Mouse (Mus musculus): ENCODE data around the gene Cachd1.

Cachd1 gene

DNA sequence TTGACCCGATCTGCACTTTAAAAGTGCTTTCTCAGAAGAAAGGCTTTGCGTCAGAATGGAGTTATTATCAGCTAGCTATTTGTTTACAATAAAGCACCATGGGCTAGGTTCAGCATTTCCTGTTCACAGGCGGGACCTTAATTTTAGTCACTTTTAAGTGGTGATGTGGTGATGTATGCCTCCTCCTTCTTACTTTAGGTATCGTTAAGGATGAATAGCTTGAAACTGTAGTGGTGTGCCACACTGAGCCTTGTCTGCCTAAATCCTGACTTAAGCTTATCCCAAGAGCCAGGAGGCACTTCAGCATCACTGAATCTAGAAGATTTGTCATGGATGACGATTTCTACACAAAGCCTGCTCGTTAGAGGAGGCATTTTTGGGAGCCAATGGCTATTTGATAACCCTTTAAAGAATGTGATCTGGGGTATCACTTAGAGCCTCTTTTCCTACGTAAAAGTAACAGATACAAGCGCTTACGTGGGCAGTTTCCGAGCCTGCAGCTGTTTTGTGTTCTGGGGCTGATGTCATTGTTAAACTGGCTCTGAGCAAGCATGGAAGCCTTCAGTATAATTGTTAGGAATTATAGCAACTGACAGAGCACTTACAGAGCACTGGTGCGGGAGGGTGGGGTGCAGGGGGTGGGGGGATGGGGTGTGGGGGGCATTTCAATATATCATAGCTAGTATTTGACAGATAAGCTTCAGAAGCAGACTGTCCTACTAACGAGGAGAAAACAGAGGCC lies 89.7 kb downstream of the Cachd1 start:
- no peak for DNase-seq (ENCODE audit: low spot score)

DNA sequence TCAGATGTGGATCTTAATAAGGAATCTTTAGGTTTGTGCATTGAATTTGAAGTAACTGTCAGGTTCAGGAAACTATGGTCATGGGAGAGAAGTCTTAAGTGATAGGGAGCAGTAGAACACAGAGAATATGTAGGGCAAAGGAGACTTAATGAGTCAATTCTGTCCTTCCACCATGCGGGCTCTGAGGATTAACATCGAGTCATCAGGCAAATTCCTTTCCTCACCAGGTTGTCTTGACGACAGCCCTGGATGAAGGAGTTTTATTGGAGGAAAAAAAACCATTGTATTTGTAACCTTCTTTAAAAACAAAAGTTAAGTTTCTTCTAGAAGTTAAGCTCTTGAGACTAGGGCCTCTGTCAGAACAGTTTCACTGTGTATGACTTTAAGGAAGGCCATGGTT lies 100.9 kb downstream of the Cachd1 start:
- DNase-seq (ENCODE audit: low spot score): no peak

DNA sequence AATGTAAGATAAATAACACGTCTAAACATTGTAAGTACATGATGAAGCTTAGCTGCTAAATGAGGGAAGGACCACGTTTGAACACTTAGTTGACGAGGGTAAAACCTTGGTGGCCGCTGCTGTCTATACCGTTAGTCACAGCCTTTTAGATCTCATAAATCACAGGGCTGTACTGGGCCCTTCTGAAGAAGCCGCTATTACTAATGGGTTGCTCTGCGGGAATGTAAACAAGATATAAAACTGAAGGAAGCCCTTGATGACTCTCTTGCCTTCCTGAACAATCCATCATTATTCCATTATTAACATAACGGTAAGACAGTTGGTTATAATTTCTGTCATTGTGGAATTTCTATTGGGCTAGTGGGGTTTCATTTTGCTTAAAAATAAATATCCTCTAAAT lies 102.9 kb downstream of the Cachd1 start:
- DNase-seq (ENCODE audit: low spot score): no peak

DNA sequence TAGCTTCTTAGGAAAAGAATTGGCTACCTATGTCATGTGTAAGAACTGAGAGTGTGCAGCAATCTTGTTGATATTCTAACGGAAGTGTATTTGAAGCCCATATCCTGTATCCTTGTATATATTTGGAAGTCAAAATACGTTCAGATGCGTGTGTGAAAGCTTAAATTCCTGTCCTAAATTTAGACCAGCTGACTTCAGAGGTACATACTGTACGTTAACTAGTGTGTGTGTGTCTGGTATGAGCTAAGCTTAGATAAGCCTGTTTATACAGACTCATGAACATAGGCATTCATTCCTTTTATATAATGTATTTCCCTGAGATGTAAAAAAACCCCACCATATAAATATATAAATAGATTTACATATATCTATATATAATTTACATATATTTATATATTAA lies 103.6 kb downstream of the Cachd1 start:
- DNase-seq (ENCODE audit: low spot score): no peak

DNA sequence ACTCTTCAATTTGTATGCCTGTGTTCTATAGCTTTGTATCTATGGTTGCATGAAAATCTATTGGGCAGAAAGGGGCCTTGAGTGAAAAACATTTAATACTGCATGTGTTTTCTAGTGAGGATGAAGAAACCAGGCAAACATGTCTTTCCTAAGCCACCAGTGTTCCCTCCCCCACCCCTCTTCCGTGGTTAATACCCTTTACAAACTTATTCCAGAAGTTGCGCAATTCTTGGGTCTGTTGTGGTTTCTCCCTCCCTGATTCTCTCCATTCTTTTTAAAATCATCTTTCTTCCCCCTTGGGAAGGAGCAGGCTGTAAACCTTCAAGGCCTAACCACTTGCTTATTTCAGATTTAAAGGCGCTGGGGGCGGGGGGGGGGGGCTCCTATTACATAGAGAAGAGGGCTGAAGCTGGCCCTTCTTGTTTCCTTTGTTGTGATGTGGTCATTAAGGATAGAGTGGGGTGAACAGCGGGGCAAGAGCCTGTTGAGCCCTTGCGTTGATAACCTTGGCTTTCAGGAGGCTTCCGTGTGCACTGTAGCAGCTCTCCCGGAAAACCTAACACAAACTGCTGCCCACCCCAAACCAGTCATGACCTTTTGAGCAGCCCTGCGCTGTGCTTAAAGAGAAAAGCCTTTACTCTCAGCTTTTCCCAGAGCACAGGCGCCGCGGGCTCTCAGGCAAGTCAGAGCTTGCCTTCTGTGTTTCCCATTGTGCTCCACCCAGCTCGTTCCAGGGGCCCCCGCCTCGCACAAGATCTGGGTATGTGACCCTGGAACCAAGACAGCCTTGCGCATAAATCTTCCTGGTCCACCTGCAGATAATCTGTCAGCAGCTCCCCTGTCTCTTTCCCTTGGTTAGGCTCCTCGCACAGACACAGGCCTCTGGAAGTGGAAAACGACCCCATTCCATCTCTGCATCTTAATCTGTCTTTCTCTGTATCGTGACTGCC lies 109.6 kb downstream of the Cachd1 start:
- DNase-seq (ENCODE audit: low spot score): no peak

DNA sequence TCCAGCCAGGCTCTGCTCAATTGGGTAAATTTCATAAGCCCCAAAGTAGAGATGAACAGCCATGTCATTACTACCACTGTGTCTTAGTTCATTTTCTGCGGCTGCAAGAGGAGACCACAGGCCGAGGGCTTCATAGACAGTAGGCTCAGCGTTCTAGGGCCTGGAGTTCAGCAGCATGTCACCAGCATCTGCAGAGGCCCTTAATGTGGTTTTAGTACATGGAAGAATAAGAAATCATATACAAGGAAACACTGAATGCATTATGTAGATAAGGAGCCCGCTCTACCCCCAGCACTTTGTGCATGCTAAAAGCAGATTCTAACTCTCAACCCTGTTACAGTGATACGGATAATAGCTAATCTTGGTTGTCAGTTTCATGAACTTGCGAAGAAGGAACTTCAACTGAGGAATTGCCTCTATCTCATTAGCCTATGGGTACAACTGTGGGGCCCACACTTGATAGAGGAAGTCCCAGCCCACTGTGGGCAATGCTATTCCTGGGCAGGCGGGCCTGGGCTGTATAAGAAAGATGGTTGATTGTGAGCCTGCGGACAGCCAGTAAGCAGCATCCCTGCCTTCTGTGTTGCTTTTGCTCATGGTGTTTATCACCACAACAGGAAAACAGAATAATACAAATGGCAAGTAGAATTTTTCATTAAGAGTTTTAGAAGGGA lies 110.4 kb downstream of the Cachd1 start:
- no peak for DNase-seq (ENCODE audit: low spot score)

DNA sequence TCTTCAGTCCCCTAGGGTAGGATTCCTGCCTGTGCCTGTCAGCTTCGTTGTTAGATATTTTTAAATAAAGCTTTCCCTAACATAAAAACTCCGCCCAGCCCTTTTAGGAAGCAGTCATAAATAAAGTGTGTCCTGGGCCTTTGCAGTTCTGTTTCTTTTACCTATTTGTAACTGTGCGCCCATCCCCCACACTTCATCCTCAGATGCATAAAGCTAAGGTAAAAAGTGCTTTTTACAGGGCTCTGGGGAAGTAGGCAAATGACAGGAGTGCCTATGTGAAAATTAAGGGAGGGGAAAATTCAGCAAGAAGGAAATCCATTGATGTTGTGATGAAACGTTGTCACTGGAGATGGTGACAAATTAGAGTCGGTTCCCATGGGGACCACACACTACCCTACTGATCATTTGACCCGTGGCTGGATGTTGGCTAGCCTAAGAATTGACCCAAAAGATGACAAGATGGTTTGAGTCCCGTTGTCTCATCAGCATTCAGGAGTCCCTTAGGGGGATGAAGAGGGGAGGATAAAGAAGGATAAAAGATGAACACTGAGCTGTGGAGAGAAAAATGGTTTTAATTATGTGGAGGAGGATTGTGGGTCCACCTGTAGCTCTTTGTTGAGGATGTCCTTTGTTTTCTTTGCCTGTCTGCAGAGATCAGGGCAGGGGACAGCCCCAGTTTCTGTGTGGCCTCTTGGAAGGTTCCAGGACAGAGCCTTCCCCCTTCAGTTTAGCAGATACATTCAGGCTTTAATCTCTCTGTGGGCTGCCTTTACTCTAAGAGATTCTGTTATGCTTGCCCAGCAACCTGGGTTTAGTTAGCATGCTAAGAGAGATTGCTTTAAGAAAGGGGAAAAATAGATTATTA lies 113.9 kb downstream of the Cachd1 start:
- no peak for DNase-seq (ENCODE audit: low spot score)

DNA sequence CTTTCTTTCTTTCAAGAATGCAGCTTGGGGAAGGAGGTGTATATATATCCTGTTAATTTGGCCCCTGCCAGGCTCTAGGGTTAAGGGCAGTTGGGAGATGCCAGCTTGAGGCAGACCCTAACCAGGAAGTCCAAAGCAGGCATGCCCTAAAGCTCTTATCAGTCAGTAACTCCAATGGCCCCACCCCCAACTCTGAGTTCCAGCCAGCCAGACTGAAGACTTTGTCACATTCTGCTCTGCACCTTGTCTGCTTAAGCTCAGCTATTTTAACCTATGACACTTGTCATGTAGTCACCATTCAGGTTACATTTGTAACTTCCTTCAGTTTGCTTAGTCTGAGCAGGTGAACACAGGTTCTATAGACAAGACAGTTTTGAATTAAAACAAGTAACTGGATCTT lies 117.3 kb downstream of the Cachd1 start:
- DNase-seq (ENCODE audit: low spot score): no peak

DNA sequence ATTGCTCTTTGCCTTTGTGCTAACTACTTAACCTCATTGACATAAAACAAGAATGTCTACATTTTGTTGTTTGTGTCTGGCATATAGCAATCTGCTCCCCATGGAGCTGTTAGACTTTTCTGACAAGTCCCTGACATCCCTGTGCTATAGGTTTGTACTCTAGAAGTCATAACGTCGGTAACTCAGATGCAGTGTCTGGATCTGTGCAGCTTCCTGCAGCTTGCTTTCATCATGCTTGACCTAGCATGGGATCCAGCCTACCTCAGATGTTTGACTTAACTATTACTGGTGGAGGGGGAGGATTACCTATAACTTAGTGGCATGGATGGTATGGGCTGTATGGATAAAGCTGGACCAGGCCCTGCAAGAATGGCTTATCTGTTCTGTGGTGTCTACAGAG lies 117.7 kb downstream of the Cachd1 start:
- DNase-seq (ENCODE audit: low spot score): no peak

DNA sequence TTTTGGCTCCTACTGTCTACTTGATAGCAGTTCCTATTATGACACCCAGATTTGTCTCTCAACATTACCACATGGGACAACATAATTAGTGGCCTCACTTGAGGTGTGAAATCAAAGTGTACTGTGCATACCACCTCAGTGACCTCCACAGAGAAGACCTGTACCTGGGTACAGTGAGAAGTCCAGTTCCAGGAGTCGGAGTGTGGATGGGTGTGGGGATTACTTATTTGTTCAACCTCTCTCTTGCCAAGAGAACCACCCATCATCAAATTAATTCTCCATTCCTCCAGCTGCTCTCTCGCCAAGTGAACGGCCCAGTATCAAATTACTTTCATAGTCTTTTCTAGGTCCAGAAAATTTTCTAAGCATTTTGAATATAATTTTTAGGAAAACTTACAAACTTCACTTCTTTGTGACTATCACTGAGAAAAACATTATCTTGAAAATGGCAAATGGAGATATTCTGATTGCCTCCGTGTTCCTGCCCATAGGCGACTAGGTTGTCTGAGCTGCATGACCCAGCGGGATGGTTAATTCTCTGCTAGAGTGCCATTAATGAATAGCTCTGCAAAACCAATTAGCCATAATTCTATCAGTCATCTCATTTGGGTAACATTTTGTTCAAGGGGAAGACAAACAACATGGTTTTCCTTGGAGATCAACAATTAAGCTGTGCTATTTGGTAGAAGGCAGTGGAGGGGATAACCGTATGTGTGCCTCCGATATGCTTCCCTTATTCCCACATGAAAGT lies 120.0 kb downstream of the Cachd1 start:
- no peak for DNase-seq (ENCODE audit: low spot score)

DNA sequence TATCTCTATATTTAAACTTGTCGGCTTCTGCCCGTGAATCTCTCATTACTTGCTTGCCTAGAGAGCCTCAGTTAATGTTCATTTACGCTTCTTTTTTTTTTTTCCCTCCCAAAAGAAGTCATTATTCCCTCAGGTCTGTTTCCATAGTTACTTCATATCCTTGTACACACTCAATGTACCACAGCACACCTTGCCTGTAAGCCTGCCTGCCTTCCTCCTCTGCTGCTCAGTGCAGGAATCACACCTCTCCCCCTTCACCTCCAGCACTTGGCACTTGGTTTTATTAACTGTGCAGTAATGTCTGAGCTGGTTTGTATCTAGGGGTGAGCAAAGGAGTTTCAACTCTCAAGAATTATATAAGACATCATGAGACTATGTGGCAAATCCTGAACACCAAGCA lies 121.5 kb downstream of the Cachd1 start:
- DNase-seq (ENCODE audit: low spot score): no peak

DNA sequence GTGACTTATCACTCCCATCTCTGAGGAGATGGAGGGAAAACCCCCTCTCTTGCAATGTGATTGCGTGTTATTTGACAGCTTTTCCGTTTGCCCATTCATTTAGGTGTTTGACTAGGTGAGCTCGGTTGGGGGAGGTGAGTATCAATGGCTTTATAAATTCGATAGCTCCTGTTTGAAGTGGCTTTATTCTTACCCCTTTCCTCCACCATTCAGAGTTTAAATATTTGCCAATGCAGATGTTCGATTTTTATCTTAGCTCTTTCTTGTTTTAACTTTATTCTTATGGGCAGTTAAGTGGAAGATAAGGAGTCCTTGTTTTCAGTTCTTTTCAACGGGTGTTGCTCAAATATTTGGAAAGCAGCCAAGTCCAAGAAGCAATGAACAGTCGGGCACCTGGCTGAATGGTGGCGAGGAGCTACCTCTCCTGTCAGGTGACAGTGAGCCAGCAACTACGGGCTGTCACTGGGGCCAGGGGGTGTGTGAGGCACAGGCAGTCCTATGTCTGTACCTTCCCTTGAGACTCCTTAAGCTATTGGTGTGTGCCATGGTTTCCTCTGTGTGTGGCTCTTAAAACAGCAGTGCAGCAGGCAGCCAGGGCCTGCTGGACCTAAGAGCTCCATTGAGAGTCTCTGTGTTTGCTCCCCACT lies 133.3 kb downstream of the Cachd1 start:
- DNase-seq (ENCODE audit: low spot score): peak; percentile 7

DNA sequence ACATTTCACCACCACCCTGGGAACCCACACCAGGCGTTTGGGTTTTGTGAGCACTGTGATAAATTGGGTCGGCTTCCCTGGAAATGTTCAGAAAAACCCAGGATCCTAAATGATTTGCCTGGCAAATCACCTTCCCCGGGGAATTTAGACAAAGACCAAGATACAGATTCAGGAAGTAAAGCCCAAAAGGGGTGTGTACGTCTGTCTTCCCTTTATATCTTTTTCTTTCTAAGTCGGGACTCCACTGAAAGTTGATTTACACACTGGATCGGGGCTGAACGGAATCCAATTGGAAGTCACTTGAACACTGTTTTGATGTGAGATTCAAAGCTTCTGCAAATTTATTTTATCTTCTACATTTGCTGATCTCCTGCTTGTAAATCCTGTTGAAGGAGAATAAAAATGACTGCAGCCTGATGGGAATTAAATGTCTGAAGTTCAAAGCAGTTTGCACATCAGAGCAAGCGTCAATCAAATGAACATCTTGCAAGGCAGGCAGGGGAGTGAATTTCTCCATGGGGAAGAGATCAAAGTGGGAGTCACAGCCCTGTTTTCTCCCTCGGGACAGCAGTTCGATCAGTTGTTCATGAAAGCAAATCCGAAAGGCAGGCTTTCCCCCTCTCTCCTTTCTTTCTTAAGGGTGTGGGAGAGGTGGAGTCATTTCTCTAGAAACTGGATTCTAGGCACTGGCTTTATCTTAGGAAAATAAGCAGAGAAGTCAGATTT lies 134.3 kb downstream of the Cachd1 start:
- DNase-seq (ENCODE audit: low spot score): no peak

DNA sequence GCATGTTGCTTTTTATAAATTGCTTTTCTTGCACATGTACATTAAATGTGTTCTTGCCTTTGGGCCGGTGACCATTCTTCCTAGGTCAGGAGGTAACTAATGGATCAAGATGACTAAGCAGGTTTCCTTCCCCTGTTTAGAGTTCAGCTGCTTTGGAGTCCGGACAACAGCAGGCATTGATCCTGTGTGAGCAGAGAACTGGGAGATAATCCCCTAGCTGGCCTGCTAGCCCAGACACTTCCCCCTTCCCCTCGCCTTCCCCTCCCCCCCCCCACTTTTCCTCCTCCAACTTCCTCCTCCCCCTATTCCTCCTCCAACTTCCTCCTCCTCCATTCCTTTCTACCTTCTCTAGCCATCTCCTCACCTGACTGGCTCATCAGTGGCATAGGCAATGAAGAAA lies 135.2 kb downstream of the Cachd1 start:
- no peak for DNase-seq (ENCODE audit: low spot score)

DNA sequence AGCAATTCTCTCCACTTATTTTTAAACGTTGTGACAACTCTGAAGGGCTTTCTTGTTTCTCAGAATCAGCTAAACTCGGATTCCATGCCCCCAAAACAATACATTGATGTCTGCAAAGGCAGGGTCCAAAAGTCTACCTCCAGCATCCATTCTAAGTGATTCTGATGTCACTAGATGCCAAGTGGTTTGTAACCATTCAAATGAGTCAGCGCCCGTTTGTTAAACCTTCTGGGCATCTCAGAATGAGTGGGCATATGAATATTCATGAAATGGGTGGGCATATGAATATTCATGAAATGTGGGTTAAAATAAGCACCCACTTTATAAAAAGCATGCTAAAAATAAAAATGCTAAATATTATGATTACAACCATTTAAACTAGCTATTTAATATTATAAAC lies 137.2 kb downstream of the Cachd1 start:
- DNase-seq (ENCODE audit: low spot score): no peak

DNA sequence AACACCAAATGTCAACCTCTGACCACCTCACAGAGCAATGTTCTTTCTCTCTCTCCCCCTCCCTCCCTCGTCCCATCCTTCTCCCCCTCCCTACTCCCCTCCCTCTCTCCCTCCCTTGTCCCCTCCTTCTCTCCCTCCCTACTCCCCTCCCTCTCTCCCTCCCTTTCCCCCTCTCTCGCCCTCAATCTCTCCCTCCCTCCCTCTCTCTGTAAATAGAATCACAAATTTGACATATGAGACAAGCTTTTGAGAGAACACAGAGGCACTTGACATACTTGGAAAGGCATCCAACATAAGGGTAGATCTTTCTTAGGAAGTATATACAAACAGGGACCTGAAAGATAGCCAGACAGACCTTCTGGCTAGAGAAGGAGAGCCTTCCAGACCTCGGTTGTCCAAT lies 138.1 kb downstream of the Cachd1 start:
- DNase-seq (ENCODE audit: low spot score): no peak

DNA sequence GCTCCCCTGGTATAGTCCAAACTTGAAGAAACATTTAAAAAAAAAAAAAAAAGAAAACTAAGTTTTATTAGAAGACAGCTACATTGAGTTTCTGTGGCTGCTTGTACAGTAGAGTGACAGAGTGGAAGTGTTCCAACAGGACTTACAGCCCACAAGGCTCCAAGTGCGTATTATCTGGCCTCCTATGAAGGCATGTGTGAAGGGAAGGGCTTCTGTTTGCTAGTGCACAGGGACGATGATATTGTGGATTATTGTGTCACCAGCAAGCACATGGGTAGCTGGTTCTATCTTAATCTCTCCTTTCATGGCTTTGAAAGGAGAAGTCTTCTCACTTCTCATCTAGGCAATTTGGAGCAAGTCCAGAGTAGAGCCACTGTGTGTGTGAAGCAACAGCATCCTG lies 138.6 kb downstream of the Cachd1 start:
- no peak for DNase-seq (ENCODE audit: low spot score)

DNA sequence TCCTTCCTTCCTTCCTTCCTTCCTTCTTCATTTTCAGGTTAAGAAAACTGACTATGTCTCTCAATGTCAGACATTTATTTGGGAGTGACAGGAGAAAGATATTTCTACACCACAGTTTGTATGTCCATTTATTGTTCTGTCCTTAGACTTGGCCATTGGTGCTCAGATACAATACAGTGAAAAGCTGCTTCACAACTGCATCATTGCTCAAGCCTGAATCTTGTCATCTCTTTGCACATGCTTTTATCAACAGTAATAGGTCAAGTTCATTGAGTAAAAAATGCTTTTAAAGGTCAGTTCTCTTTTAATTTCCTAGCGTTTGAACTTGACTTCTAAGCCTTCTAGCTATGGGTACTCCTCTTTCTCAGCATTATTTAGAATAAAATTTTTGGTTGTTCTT lies 141.0 kb downstream of the Cachd1 start:
- DNase-seq (ENCODE audit: low spot score): no peak

DNA sequence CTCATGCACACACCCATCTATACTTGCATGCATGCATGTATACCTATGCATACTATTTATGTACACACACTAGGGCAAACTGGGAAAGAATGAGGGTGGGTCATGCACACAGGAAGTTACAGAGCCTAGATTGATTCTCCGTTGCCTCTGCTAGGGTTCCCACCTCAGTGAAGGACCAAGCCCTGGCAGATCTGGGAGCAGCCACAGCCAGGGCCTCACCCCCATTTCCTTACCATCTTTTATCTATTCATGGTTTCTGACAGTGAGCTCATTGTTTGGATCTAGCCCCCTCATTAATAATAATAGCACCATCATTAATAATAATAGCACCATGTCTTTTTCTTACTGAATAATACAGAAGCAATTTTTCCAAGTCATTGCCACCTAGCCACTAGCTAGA lies 143.9 kb downstream of the Cachd1 start:
- DNase-seq (ENCODE audit: low spot score): no peak

Measured in ovary, postnatal 14 days (tissue).